Mouse (Mus musculus) spleen, adult 2 months (tissue): ENCODE results near the gene Pdgfa. TPM values are rescaled to one million over a fixed set of nuclear protein-coding genes. Genes with fewer than 3 reads are reported as not detected.

Source experiments
- DNase-seq, 2 experiments: peaks; one replicate each; pipeline versions ENCODE4 v3.0.0 to v3.0.0-alpha.2; 2012 to 2021; ENCODE audit warnings: low spot score in 2 of 2, low read depth in 1 of 2
- H3K27ac ChIP-seq: fragments of 200-500 bp; 2 replicates; pipeline ENCODE4 v1.5.1; 2012; ENCODE audit warnings: low read length, inconsistent platforms; ENCODE audit not compliant: insufficient read depth
- H3K27me3 ChIP-seq: fragments of 200-500 bp; 2 replicates; pipeline ENCODE4 v1.6.1; 2012; ENCODE audit warnings: mild to moderate bottlenecking, moderate library complexity, low read length, inconsistent platforms; ENCODE audit not compliant: control insufficient read depth, insufficient read depth
- H3K36me3 ChIP-seq: fragments of 200-500 bp; 2 replicates; pipeline ENCODE4 v1.6.1; 2012; ENCODE audit warnings: mild to moderate bottlenecking, low read length, inconsistent platforms; ENCODE audit not compliant: control insufficient read depth, insufficient read depth
- H3K4me1 ChIP-seq: fragments of 200-500 bp; 2 replicates; pipeline ENCODE4 v1.6.1; 2011; ENCODE audit warnings: inconsistent platforms; ENCODE audit not compliant: control insufficient read depth, insufficient read depth, insufficient read length
- H3K4me3 ChIP-seq: fragments of 200-500 bp; 2 replicates; pipeline ENCODE4 v1.5.1; 2011; ENCODE audit warnings: mild to moderate bottlenecking, inconsistent platforms; ENCODE audit not compliant: insufficient read depth, insufficient read length; ENCODE audit errors: extremely low read depth
- CTCF ChIP-seq: fragments of 200-500 bp; IDR thresholded peaks from 2 replicates; pipeline ENCODE4 v1.5.1; 2011; ENCODE audit warnings: mild to moderate bottlenecking, inconsistent platforms; ENCODE audit not compliant: insufficient read depth, insufficient read length, insufficient replicate concordance; ENCODE audit errors: extremely low read depth
- POLR2A ChIP-seq: fragments of 200-500 bp; IDR thresholded peaks from 2 replicates; pipeline ENCODE4 v1.6.1; 2011; ENCODE audit warnings: low read depth, low read length, inconsistent platforms
- WGBS: fragments of 180-500 bp; shearing (Covaris S2); methylation state at CpG from one replicate; pipeline ENCODE4 v1.1.7; 2018; 5-methylcytosine and 5-hydroxymethylcytosine counted together
- polyA plus RNA-seq: library from polyadenylated mRNA; depleted of rRNA; stranded (reverse); fragments of >200 nt; gene quantifications from 2 replicates; pipeline ENCODE4 v1.2.3, GENCODE M21; 2012

Gene Pdgfa
- polyA plus RNA-seq, 1 experiment, result 7.1 TPM

DNA sequence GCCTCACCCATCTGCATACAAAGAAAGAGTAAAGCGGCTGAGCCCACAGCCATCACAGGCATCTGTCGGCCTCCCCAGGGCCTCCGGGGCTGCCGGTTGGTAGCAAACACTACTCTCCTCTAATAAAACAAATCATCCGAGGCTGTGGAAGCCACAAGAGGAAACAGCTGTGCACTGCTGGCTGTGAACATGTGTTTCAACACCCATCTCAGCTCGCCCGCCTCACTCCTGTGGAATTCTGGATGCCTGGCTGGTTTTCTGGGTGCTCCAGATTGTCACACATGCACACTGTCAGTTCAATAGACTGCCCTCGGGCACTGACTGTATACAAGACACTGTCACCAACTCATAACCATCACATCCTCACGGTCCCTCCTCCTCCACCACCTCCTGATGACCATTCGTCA lies 40.7 kb downstream of the Pdgfa start:
- no peaks in the 10 kb centered on the region for H3K27me3 ChIP-seq
- H3K4me3 ChIP-seq, result no peak overlapping the region
- H3K4me1 ChIP-seq, result peaks cover 4% of the 10 kb centered on the region; the same call in 1 of the 2 replicates
- WGBS, result 15% methylated on average over 10 of the region's 10 CpGs
- TF ChIP-seq POLR2A (no peak), CTCF (no peak)
- no peak for DNase-seq
- no peaks in the 10 kb centered on the region for H3K36me3 ChIP-seq
- no peak overlapping the region for H3K27ac ChIP-seq

DNA sequence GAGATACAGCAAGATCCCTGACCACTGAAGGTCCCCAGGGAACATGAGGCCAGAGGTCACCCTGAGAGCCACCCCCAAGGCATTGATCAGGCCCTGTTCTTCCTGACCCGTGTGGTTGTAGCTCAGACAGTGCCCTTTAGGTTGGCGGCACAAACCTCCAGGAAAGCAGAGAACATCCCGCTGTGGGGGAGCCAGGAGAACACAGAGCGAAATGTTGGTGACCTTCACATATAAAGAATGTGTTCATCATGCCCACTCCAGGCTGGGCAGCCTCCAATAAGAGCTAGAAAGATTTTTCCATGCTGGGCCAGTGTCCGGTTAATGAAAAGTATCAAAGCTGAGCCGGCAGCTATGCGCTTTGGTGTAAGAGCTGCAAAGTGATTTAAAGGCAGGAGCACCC lies 43.2 kb downstream of the Pdgfa start:
- Histone ChIP-seq H3K4me1 (peaks cover 4% of the 10 kb centered on the region; the same call in 1 of the 2 replicates), H3K27ac (no peak overlapping the region), H3K36me3 (no peaks in the 10 kb centered on the region), H3K4me3 (no peak overlapping the region), H3K27me3 (no peaks in the 10 kb centered on the region)
- 88% methylated on average over 7 of the region's 7 CpGs for WGBS
- TF ChIP-seq POLR2A (no peak), CTCF (no peak)
- no peak for DNase-seq

DNA sequence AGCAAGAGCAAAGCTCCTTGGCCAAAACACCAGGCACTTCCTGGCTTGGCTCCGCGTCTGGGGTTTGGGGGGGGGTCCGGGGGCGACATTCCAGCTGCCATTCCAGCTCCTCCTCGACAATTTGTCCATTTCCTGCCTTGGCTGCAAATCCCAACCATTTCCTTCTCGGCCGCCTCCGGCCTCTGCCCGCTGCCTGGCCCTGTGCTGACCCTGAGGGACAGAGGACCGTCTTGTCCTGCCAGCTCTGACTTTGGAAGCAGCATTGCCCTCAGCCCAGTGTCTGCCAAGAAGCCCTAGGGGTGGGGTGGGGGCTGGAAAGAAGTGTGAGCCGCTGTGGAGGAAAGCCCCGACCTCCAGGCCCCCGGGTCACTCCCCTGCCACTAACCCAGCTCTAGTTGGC lies 44.2 kb downstream of the Pdgfa start:
- DNase-seq, result no peak
- H3K36me3 ChIP-seq, result no peaks in the 10 kb centered on the region
- no peak overlapping the region for H3K4me3 ChIP-seq
- 68% methylated on average over 13 of the region's 13 CpGs for WGBS
- H3K27ac ChIP-seq, result no peak overlapping the region; the same call in 1 of the 2 replicates
- H3K4me1 ChIP-seq, result peaks cover 4% of the 10 kb centered on the region; the same call in 1 of the 2 replicates
- no peaks in the 10 kb centered on the region for H3K27me3 ChIP-seq
- TF ChIP-seq CTCF (no peak), POLR2A (no peak)

DNA sequence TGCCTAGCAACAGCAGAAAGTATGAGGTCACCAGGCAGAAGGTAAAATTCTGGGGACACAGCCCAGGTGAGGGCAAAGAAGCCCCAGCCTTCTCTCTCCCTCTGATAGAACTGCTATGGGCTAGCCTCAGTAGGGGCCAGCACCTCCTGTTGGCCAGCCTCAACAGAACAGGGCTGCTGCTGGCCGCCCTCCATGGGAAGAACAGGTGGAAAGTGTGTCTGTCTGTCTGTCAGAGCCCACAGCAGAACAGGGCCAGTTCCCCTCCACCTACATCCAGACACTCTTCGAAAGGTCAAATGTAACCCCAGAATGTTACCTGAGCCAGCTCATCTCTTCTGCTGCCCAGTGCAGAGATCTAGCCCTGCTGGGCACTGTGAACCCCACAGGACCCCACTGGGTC lies 45.9 kb downstream of the Pdgfa start:
- H3K36me3 ChIP-seq, result no peaks in the 10 kb centered on the region
- TF ChIP-seq CTCF, result no peak
- no peak for TF ChIP-seq POLR2A
- H3K27me3 ChIP-seq, result no peaks in the 10 kb centered on the region
- no peak overlapping the region for H3K27ac ChIP-seq
- H3K4me3 ChIP-seq, result no peak overlapping the region
- DNase-seq, result no peak
- H3K4me1 ChIP-seq, result peaks cover 4% of the 10 kb centered on the region; the same call in 1 of the 2 replicates
- 82% methylated on average over 2 of the region's 2 CpGs for WGBS

DNA sequence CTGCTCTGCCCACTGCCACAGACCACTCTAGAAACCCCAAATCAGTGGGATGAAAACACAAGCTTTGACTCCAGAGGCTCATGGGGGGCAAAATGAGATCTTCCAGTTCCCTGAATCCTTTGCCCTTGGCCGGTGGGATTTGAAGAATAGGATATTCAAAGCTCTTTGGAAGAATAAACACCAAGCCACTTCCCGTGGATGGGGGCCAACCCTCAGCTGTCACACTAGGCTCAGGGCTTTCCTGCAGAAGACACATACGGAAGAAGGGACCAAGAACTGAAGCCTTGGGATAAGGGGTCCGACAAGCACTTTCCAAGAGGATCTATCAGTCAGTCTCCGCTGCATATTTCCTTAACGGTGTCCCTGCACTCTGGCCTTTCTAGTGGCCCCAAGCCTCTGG lies 48.0 kb downstream of the Pdgfa start:
- no peak for DNase-seq
- 84% methylated on average over 6 of the region's 6 CpGs for WGBS
- Histone ChIP-seq H3K36me3 (no peaks in the 10 kb centered on the region), H3K4me3 (no peak overlapping the region), H3K27me3 (no peaks in the 10 kb centered on the region), H3K27ac (no peak overlapping the region), H3K4me1 (no peaks in the 10 kb centered on the region)
- TF ChIP-seq POLR2A (no peak), CTCF (no peak)

DNA sequence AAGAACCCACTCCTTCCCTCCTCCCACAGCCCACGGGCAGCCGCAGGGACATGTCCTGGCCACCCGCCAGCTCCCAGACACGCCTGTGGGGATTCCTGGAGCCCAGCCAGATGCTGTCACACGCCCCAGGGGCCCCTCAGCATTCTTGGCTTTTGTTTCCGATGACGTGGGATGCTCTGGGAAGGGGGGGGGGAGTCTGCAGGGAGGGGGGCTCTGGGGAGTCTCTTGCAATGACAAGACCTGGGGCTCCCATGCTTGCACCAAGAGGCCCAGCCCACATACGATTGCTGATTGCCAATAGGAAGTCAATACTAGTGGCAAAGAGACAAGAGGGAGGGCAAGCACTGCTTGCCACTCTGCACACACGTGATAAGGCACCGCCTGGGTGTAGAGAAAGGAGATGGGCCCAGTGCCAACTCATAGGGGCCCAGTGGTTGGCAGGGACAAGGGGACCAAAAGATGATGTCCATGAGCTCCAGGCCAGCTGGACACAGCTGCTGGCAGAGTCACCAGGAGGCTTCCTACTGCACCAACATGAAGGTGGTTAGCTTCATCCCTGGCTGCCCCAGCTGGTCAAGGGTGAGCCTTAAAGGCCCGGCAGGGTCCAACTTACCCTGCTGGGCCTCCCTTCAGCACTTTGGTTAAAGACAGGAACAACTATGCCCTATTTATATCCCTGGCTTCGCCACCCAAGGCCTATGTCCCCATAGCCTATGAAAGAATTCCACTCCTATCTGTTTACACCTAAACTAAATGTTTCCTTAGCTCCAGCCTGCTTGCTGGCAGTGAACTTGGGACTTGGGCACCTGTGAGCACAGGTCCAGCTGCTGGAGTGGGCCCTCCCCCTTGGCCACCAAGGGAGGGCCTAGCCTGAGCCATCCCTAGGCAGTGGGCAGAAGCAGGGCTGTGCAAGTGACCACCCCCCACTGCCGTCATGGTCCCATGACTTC lies 48.9 kb downstream of the Pdgfa start:
- H3K27ac ChIP-seq, result no peak overlapping the region
- WGBS, result 59% methylated on average over 13 of the region's 13 CpGs
- no peaks in the 10 kb centered on the region for H3K27me3 ChIP-seq
- H3K4me1 ChIP-seq, result no peaks in the 10 kb centered on the region
- H3K36me3 ChIP-seq, result no peaks in the 10 kb centered on the region
- H3K4me3 ChIP-seq, result no peak overlapping the region
- no peak for TF ChIP-seq CTCF
- TF ChIP-seq POLR2A, result no peak
- DNase-seq, result no peak

DNA sequence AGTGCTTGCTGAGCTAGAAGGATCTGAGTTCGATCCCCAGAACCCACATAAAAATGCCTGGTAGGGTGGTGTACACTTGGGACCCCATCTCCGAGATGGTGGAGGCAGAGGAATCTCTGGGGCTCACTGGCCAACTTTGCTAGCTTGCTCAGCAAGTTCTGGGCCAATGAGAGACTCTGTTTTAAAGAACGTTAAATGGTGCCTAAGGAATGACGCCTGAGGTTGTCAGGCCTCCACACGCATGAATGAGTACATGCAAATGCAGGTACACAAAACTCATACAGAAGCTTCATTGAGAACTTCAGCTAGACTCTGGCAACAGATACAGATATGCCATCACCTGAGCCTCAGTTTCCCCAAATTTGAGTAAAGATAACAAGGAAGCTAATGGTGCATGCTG lies 49.7 kb downstream of the Pdgfa start:
- Histone ChIP-seq H3K27ac (no peak overlapping the region), H3K4me3 (no peak overlapping the region), H3K27me3 (no peaks in the 10 kb centered on the region), H3K4me1 (no peaks in the 10 kb centered on the region), H3K36me3 (no peaks in the 10 kb centered on the region)
- WGBS, result 71% methylated on average over 5 of the region's 5 CpGs
- DNase-seq, result no peak
- TF ChIP-seq CTCF (no peak), POLR2A (no peak)
